Mouse (Mus musculus): ENCODE data around the gene 1190007I07Rik. TPM values are rescaled to one million over a fixed set of nuclear protein-coding genes. Genes with fewer than 3 reads are reported as not detected.
"Not testable (repeated sequence)": the region's sequence is repeated elsewhere in the genome, so short reads cannot be mapped to it uniquely, and the experiment has no call there.

Gene 1190007I07Rik
- polyA plus RNA-seq, 1 experiment from 2014 or later, result 35.6 TPM

- ATAC-seq (ENCODE audit: insufficient read depth) (no peak; the same call in none of the 2 replicates), DNase-seq (no peak)
- no peak for TF ChIP-seq CTCF (IDR thresholded peaks at IDR 0.05; ENCODE audit: low read depth)
Measured at GRCm38 (mm10) chr10:82629111-82629585, 6.1 kb upstream of the 1190007I07Rik start.

GRCm38 (mm10) chr10:82623553-82623932, 515 bp upstream of the 1190007I07Rik start:
- WGBS, result 8% methylated on average over 2 of the region's 2 CpGs
- not testable (repeated sequence) for H3K4me1 ChIP-seq (ENCODE audit: insufficient read depth); H3K27me3 ChIP-seq (ENCODE audit: insufficient read depth, low read length); DNase-seq; H3K36me3 ChIP-seq (ENCODE audit: insufficient read depth); H3K9me3 ChIP-seq (ENCODE audit: low read depth, low read length)
- Histone ChIP-seq H3K4me3 (ENCODE audit: low read depth, low read length) (peak overlapping the region; percentile 68), H3K9ac (peak overlapping the region; percentile 71), H3K27ac (ENCODE audit: low read depth) (peak overlapping the region; percentile 70; the same call in 1 of the 2 replicates), H3K4me2 (peak overlapping the region; percentile 69)
- ATAC-seq (ENCODE audit: insufficient read depth), result peak; percentile 14; the same call in 1 of the 2 replicates

More at GRCm38 (mm10) chr10:82629111-82629585, 6.1 kb upstream of the 1190007I07Rik start:
- Histone ChIP-seq H3K4me1 (ENCODE audit: insufficient read depth) (0 out of 2 replicates have a peak, but pooled peaks cover 6% of the 10 kb centered on the region), H3K27ac (ENCODE audit: low read depth) (peak overlapping the region; percentile 89), H3K9ac (peak overlapping the region; percentile 88), H3K9me3 (ENCODE audit: low read depth, low read length) (peaks cover 4% of the 10 kb centered on the region; the same call in 1 of the 2 replicates), H3K4me2 (peak overlapping the region; percentile 75), H3K4me3 (ENCODE audit: low read depth, low read length) (peak overlapping the region; percentile 77), H3K36me3 (ENCODE audit: insufficient read depth) (peaks cover 14% of the 10 kb centered on the region), H3K27me3 (ENCODE audit: insufficient read depth, low read length) (no peaks in the 10 kb centered on the region)
- WGBS, result 5% methylated on average over 11 of the region's 11 CpGs

GRCm38 (mm10) chr10:82622235-82622634, 793 bp downstream of the 1190007I07Rik start:
- peak; percentile 2 for DNase-seq
- peak overlapping the region; percentile 69 for H3K4me2 ChIP-seq
- H3K27ac ChIP-seq (ENCODE audit: low read depth), result no peak overlapping the region
- H3K9me3 ChIP-seq (ENCODE audit: low read depth, low read length), result no peaks in the 10 kb centered on the region
- no peaks in the 10 kb centered on the region for H3K27me3 ChIP-seq (ENCODE audit: insufficient read depth, low read length)
- 0 out of 2 replicates have a peak, but pooled peaks have one; percentile 20 for ATAC-seq (ENCODE audit: insufficient read depth)
- no peaks in the 10 kb centered on the region for H3K4me1 ChIP-seq (ENCODE audit: insufficient read depth)
- no peaks in the 10 kb centered on the region for H3K36me3 ChIP-seq (ENCODE audit: insufficient read depth)
- H3K4me3 ChIP-seq (ENCODE audit: low read depth, low read length), result peak overlapping the region; percentile 68
- no peak for TF ChIP-seq CTCF (IDR thresholded peaks at IDR 0.05; ENCODE audit: low read depth)
- 27% methylated on average over 9 of the region's 9 CpGs for WGBS
- H3K9ac ChIP-seq, result peak overlapping the region; percentile 71

- DNase-seq; H3K27me3 ChIP-seq (ENCODE audit: insufficient read depth, low read length); H3K4me2 ChIP-seq; H3K9me3 ChIP-seq (ENCODE audit: low read depth, low read length); H3K36me3 ChIP-seq (ENCODE audit: insufficient read depth); H3K27ac ChIP-seq (ENCODE audit: low read depth); H3K9ac ChIP-seq; H3K4me3 ChIP-seq (ENCODE audit: low read depth, low read length); ATAC-seq (ENCODE audit: insufficient read depth); H3K4me1 ChIP-seq (ENCODE audit: insufficient read depth): not testable (repeated sequence)
- 69% methylated on average over 4 of the region's 4 CpGs for WGBS
Measured at GRCm38 (mm10) chr10:82594421-82594820, 28.6 kb downstream of the 1190007I07Rik start.

GRCm38 (mm10) chr10:82589673-82590072, 33.4 kb downstream of the 1190007I07Rik start:
- DNase-seq; H3K27ac ChIP-seq (ENCODE audit: low read depth); H3K4me1 ChIP-seq (ENCODE audit: insufficient read depth); H3K36me3 ChIP-seq (ENCODE audit: insufficient read depth); H3K9ac ChIP-seq; H3K9me3 ChIP-seq (ENCODE audit: low read depth, low read length); H3K27me3 ChIP-seq (ENCODE audit: insufficient read depth, low read length); H3K4me2 ChIP-seq; ATAC-seq (ENCODE audit: insufficient read depth); H3K4me3 ChIP-seq (ENCODE audit: low read depth, low read length): not testable (repeated sequence)
- WGBS, result 78% methylated on average over 9 of the region's 9 CpGs

GRCm38 (mm10) chr10:82571091-82571490, 51.9 kb downstream of the 1190007I07Rik start:
- 95% methylated on average over 11 of the region's 11 CpGs for WGBS
- not testable (repeated sequence) for H3K4me3 ChIP-seq (ENCODE audit: low read depth, low read length)

More at GRCm38 (mm10) chr10:82571091-82571490, 51.9 kb downstream of the 1190007I07Rik start:
- not testable (repeated sequence) for H3K36me3 ChIP-seq (ENCODE audit: insufficient read depth); H3K4me2 ChIP-seq; DNase-seq; H3K4me1 ChIP-seq (ENCODE audit: insufficient read depth); H3K27me3 ChIP-seq (ENCODE audit: insufficient read depth, low read length); ATAC-seq (ENCODE audit: insufficient read depth); H3K9me3 ChIP-seq (ENCODE audit: low read depth, low read length); H3K9ac ChIP-seq; H3K27ac ChIP-seq (ENCODE audit: low read depth)

Other genes with a start within 250 kb of the 1190007I07Rik start
- gene Gm1553, start 130.6 kb downstream of the 1190007I07Rik start, polyA plus RNA-seq (2014; fragmentation: Nextera tagmentation; extraction: Ambion mirVana), result not detected in 2 replicates
- gene Tdg, start 6.6 kb upstream of the 1190007I07Rik start, polyA plus RNA-seq (2014; fragmentation: Nextera tagmentation; extraction: Ambion mirVana), result 174 and 176 TPM in 2 replicates
- gene Glt8d2, start 67.4 kb upstream of the 1190007I07Rik start, polyA plus RNA-seq (2014; fragmentation: Nextera tagmentation; extraction: Ambion mirVana), result 3.5 and 3.8 TPM in 2 replicates
- gene Hcfc2, start 72.9 kb upstream of the 1190007I07Rik start, polyA plus RNA-seq (2014; fragmentation: Nextera tagmentation; extraction: Ambion mirVana), result 31.6 and 34.4 TPM in 2 replicates
- gene Nfyb, start 140.9 kb upstream of the 1190007I07Rik start, polyA plus RNA-seq (2014; fragmentation: Nextera tagmentation; extraction: Ambion mirVana), result 52.0 and 53.2 TPM in 2 replicates
- gene Txnrd1, start 210.7 kb upstream of the 1190007I07Rik start, polyA plus RNA-seq (2014; fragmentation: Nextera tagmentation; extraction: Ambion mirVana), result 151 and 163 TPM in 2 replicates
- 0.43 and 0.50 TPM in 2 replicates for gene Eid3, start 243.4 kb upstream of the 1190007I07Rik start, polyA plus RNA-seq (2014; fragmentation: Nextera tagmentation; extraction: Ambion mirVana)